Mouse (Mus musculus) kidney, postnatal 4 days (tissue): ENCODE data around the gene Vamp8.

ENCODE experiments used
- DNase-seq, 2 experiments: peaks; one replicate each; pipeline ENCODE4 v3.0.0; 2021; ENCODE audit warnings: mixed read lengths in 2 of 2

Gene Vamp8

GRCm38 (mm10) chr6:72347166-72347941 is 43.1 kb downstream of the Vamp8 start, which contains the start of gene 0610030E20Rik:
0610030E20Rik (plus strand) TSS chr6:72347317.
- DNase-seq = peak; percentile 81 to 88

DNA sequence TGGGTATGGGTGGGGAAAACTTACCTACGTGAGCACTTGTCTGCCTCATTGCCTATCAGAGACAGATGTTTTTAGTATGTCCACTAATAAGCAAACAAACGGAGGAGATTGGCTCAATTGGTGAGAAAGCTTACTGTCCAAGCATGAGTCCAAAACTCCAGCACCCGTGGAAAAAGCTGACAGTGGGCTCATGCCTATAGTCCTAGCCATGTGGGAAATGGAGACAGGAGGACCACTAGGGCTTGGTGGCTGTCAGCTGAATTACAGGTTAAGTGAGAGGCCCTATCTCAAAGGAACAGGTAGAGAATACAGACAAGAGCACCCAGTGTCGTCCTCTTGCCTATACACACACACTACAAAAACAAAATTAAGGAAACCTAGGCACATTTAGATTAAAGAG is 44.2 kb downstream of the Vamp8 start:
- DNase-seq = no peak

GRCm38 (mm10) chr6:72345633-72346032 is 44.9 kb downstream of the Vamp8 start:
- no peak for DNase-seq

DNA sequence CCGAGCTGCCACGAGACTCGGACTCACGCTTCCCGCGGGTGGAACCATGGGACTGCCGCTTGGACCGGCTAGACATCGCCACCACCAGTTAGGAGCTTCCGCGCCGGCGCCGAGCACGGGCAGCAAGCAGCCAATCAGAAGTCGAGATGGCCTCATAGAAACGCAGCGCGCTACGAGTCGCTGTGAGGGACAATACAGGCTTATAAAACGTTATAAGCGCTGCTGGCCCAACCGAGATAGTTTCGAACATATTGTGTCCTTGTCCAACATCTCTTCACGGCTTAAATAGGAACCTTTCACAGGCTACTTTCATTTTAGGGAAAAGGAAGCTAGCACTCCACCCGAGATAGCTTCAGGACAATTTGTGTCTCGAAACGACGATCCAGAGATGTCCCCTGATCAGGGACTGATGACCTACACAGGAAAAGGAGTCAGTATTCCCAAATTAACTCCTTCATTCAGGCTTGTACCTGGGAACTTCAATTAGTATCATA is 45.4 kb downstream of the Vamp8 start, which contains the start of gene Usp39:
Gene Usp39, minus strand, starts transcription at position 111 of the 494 bp plus-strand sequence.
- peak; percentile 95 to 97 for DNase-seq

DNA sequence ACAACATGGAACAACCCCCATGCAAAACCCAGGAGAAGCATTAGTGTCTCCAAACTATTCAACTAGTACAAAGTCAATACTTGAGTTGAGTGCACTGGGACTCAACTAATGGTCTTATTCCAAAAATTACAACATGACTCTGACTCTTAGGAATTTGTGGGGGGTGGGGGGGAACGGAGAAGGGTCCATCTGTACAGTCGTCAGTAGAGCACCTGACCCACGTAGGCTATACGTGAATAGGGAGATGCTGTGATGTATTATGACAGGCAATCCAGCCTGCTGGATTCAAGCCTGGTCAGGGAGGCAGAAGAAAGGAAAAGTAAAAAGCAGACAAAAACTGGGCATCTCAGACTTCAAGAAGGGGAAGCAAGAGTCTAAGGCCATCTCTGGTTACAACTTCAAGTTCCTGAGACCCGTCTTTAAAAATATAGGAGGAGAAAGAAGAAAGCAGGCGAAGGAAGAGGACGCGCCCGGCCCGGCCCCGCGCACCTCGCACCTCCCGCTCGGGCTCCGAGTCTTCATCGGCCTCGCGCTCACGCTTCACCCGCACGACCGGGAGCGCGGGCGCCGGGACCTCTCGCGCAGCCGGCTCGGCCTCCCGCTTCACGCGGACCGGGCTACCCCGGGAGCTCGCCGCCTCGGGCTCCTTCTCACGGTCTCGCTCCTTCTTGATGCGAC is 46.0 kb downstream of the Vamp8 start:
- no peak for DNase-seq

- no peak for DNase-seq
Measured at GRCm38 (mm10) chr6:72340481-72340880, 50.0 kb downstream of the Vamp8 start.
